Comparison of ENCODE assay signal across 16 mouse cellular contexts in genomic region chr17:63878889-63879288, GRCm38 (mm10). TPM values are rescaled to one million over a fixed set of nuclear protein-coding genes. Genes with fewer than 3 reads are reported as not detected.
DNase-seq lines count a peak whose midpoint lies in the region; ATAC-seq and TF ChIP-seq lines count a peak whose summit lies in the region.
"Had no signal": no experiment of that assay in that cellular context is flagged by ENCODE, and none has a peak within 500 bp of the region (broad histone marks: within the 10 kb centered on the region; RNA-seq: fewer than 3 reads in every experiment).

No protein-coding gene starts in this region.

- no peaks in the 10 kb centered on the region for H3K27me3 ChIP-seq in heart, embryonic 12.5 days (replicated peaks)
- H3K27me3 ChIP-seq: embryonic facial prominence, embryonic 12.5 days; midbrain, embryonic 13.5 days had no signal

- TF ChIP-seq CTCF in layer of hippocampus, adult 2 months (conservative IDR thresholded peaks at IDR 0.05) = no peak

- peak; percentile 86 for DNase-seq in heart, adult 11 months
- DNase-seq in left cerebral cortex, postnatal 25 days (ENCODE audit: low spot score in 2 of 2) = peak; percentile 19 to 73
- DNase-seq in left cerebral cortex, postnatal 4 days = no peak
- DNase-seq in brain, adult 2 months (ENCODE audit: low read depth, low spot score) = peak; percentile 76
- peak; percentile 41 for DNase-seq in layer of hippocampus, adult 2 months (ENCODE audit: low spot score in 2 of 2)
- DNase-seq in kidney, postnatal 4 days = no peak
- DNase-seq: cerebellum, adult 8-10 months; kidney, adult 8-10 months; lung, postnatal 10 days; thymus, adult 18-20 months had no signal

- H3K9me3 ChIP-seq in heart, embryonic 12.5 days (replicated peaks) = no peaks in the 10 kb centered on the region
- H3K9me3 ChIP-seq: embryonic facial prominence, embryonic 12.5 days; midbrain, embryonic 13.5 days had no signal

- H3K4me1 ChIP-seq in heart, embryonic 12.5 days (replicated peaks) = no peaks in the 10 kb centered on the region
- H3K4me1 ChIP-seq: embryonic facial prominence, embryonic 12.5 days; midbrain, embryonic 13.5 days had no signal

- no peak overlapping the region for H3K9ac ChIP-seq in heart, embryonic 12.5 days
- H3K9ac ChIP-seq: embryonic facial prominence, embryonic 12.5 days; midbrain, embryonic 13.5 days had no signal

- H3K4me3 ChIP-seq in heart, embryonic 12.5 days = no peak overlapping the region
- H3K4me3 ChIP-seq in layer of hippocampus, adult 2 months = no peak overlapping the region
- H3K4me3 ChIP-seq: embryonic facial prominence, embryonic 12.5 days; midbrain, embryonic 13.5 days had no signal

- intact Hi-C loops in left cerebral cortex, postnatal 25 days (cut with DNase I) = no loop called here
- intact Hi-C loops in left cerebral cortex, postnatal 4 days (cut with DNase I) = no loop called here

- H3K36me3 ChIP-seq in heart, embryonic 12.5 days = no peaks in the 10 kb centered on the region
- H3K36me3 ChIP-seq: embryonic facial prominence, embryonic 12.5 days; midbrain, embryonic 13.5 days had no signal

- no peak overlapping the region for H3K4me2 ChIP-seq in heart, embryonic 12.5 days
- H3K4me2 ChIP-seq: embryonic facial prominence, embryonic 12.5 days; midbrain, embryonic 13.5 days had no signal

- no peak for ATAC-seq in heart, embryonic 12.5 days (ENCODE audit: insufficient number of reproducible peaks, low FRiP score)
- ATAC-seq: midbrain, embryonic 13.5 days had no signal

- WGBS in heart, embryonic 12.5 days = 88% methylated on average over 4 of the region's 4 CpGs

- H3K27ac ChIP-seq in heart, embryonic 12.5 days (ENCODE audit: poor library complexity, severe bottlenecking) = no peak overlapping the region
- H3K27ac ChIP-seq in layer of hippocampus, adult 2 months = no peak overlapping the region
- H3K27ac ChIP-seq: embryonic facial prominence, embryonic 12.5 days; midbrain, embryonic 13.5 days had no signal

RNA-seq across cellular contexts. Expression of gene A930002H24Rik, which starts 15.3 kb away (rescaled TPM):
- polyA plus RNA-seq in heart, embryonic 12.5 days (2016; fragmentation: Nextera tagmentation; extraction: Ambion mirVana) = 2.8 and 3.7 TPM in 2 replicates
- total RNA-seq in left cerebral cortex, postnatal 25 days (2021) = 1 to 10 TPM in 1 of 2 experiments, not detected in 1; 1.1 TPM
- 1 to 10 TPM; 1.4 to 1.5 TPM for total RNA-seq in left cerebral cortex, postnatal 4 days (2021)
- total RNA-seq in layer of hippocampus, adult 2 months (2021) = not detected
- total RNA-seq: hematopoietic stem cell, adult 5-6 weeks; layer of hippocampus, postnatal 36 days had no signal
- polyA plus RNA-seq: liver, adult 2 months had no signal

RNA-seq across cellular contexts. Expression of gene Fer, which starts 16.0 kb away (rescaled TPM):
- 27.2 and 27.7 TPM in 2 replicates for polyA plus RNA-seq in heart, embryonic 12.5 days (2016; fragmentation: Nextera tagmentation; extraction: Ambion mirVana)
- total RNA-seq in left cerebral cortex, postnatal 25 days (2021) = 10 to 100 TPM; 29.8 to 30.1 TPM
- total RNA-seq in left cerebral cortex, postnatal 4 days (2021) = 10 to 100 TPM; 43.3 to 44.6 TPM
- 10 to 100 TPM; 32.9 to 34.9 TPM for total RNA-seq in layer of hippocampus, adult 2 months (2021)

Comparison
In these comparisons a context has a peak if more than half of its experiments do, and no peak if none do; other contexts are left out.
1. DNase-seq: peak in heart, adult 11 months (single experiment), left cerebral cortex, postnatal 25 days (2 of 2), brain, adult 2 months (single experiment) and layer of hippocampus, adult 2 months (2 of 2); none in left cerebral cortex, postnatal 4 days (single experiment) and kidney, postnatal 4 days (0 of 2).